Mouse (Mus musculus) adrenal gland, postnatal 10 days (tissue): ENCODE data around the gene Paqr5. TPM values are rescaled to one million over a fixed set of nuclear protein-coding genes. Genes with fewer than 3 reads are reported as not detected.

Experiments used
- DNase-seq: peaks from one replicate; pipeline ENCODE4 v3.0.0; 2021; ENCODE audit warnings: mixed read lengths
- total RNA-seq, 2 experiments: library from RNA; stranded (reverse); gene quantifications; 2 replicates each; pipeline ENCODE4 v1.2.3; 2021

Gene Paqr5
- total RNA-seq, 2 experiments from 2014 or later: 0.48 to 0.51 TPM

- no peak for DNase-seq
These were observed 117.0 kb downstream of the Paqr5 start for GRCm38 (mm10) chr9:61909633-61910032.

GRCm38 (mm10) chr9:61908832-61909407, 117.7 kb downstream of the Paqr5 start:
- DNase-seq: no peak

- DNase-seq: no peak
These were observed 118.3 kb downstream of the Paqr5 start for GRCm38 (mm10) chr9:61908341-61908740.

- DNase-seq: no peak
These were observed 118.9 kb downstream of the Paqr5 start for GRCm38 (mm10) chr9:61907621-61908295.

- peak; percentile 57 for DNase-seq
These were observed 119.7 kb downstream of the Paqr5 start for GRCm38 (mm10) chr9:61906912-61907311.

- no peak for DNase-seq
These were observed 121.1 kb downstream of the Paqr5 start for GRCm38 (mm10) chr9:61905576-61905975.

- DNase-seq: no peak
These were observed 122.5 kb downstream of the Paqr5 start for GRCm38 (mm10) chr9:61904201-61904600.

Other genes starting within 250 kb of the Paqr5 start
- 1,000 to 10,000 TPM; 2,187 to 2,232 TPM for gene Rplp1, start 112.3 kb downstream of the Paqr5 start, total RNA-seq
- 10 to 100 TPM; 21.5 to 38.3 TPM for gene Kif23, start 80.1 kb downstream of the Paqr5 start, total RNA-seq
- 10 to 100 TPM; 23.2 to 25.1 TPM for gene Glce, start 95.8 kb upstream of the Paqr5 start, total RNA-seq